15 mouse cellular contexts compared by ENCODE assay signal in genomic region chr13:90722599-90723532, GRCm38 (mm10).
DNase-seq lines count a peak whose midpoint lies in the region; ATAC-seq and TF ChIP-seq lines count a peak whose summit lies in the region.
"Had no signal": no experiment of that assay in that cellular context is flagged by ENCODE, and none has a peak within 500 bp of the region (broad histone marks: within the 10 kb centered on the region; RNA-seq: fewer than 3 reads in every experiment).

No protein-coding gene starts in this region.

- TF ChIP-seq CTCF in lung, embryonic 14.5 days (IDR thresholded peaks at IDR 0.05; ENCODE audit: low read depth) = no peak

- no peak overlapping the region for H3K9ac ChIP-seq in hindbrain, embryonic 15.5 days
- H3K9ac ChIP-seq in hindbrain, embryonic 14.5 days = no peak overlapping the region
- no peak overlapping the region for H3K9ac ChIP-seq in lung, embryonic 14.5 days
- H3K9ac ChIP-seq in embryonic facial prominence, embryonic 14.5 days (ENCODE audit: low read depth, low read length) = no peak overlapping the region
- H3K9ac ChIP-seq in midbrain, embryonic 14.5 days (replicated peaks; ENCODE audit: low read length) = no peak overlapping the region
- H3K9ac ChIP-seq: embryonic facial prominence, embryonic 13.5 days had no signal

- H3K9me3 ChIP-seq in hindbrain, embryonic 15.5 days = no peaks in the 10 kb centered on the region
- H3K9me3 ChIP-seq in hindbrain, embryonic 14.5 days (ENCODE audit: control insufficient read depth, low read length) = no peaks in the 10 kb centered on the region
- H3K9me3 ChIP-seq in lung, embryonic 14.5 days (ENCODE audit: low read depth, low read length) = no peaks in the 10 kb centered on the region
- H3K9me3 ChIP-seq in embryonic facial prominence, embryonic 14.5 days (ENCODE audit: control insufficient read depth, low read length) = no peaks in the 10 kb centered on the region
- H3K9me3 ChIP-seq in midbrain, embryonic 14.5 days (ENCODE audit: control insufficient read depth, low read length) = no peaks in the 10 kb centered on the region
- H3K9me3 ChIP-seq: embryonic facial prominence, embryonic 13.5 days; G1E had no signal

- H3K36me3 ChIP-seq in hindbrain, embryonic 15.5 days = no peaks in the 10 kb centered on the region
- no peaks in the 10 kb centered on the region for H3K36me3 ChIP-seq in hindbrain, embryonic 14.5 days (replicated peaks; ENCODE audit: control insufficient read depth, insufficient read depth)
- no peaks in the 10 kb centered on the region for H3K36me3 ChIP-seq in lung, embryonic 14.5 days (ENCODE audit: insufficient read depth)
- no peaks in the 10 kb centered on the region for H3K36me3 ChIP-seq in embryonic facial prominence, embryonic 14.5 days (ENCODE audit: control insufficient read depth, insufficient read depth, low read length)
- no peaks in the 10 kb centered on the region for H3K36me3 ChIP-seq in midbrain, embryonic 14.5 days (ENCODE audit: control insufficient read depth, insufficient read depth, low read length)
- H3K36me3 ChIP-seq: embryonic facial prominence, embryonic 13.5 days; G1E had no signal

- 61% methylated on average over 8 of the region's 8 CpGs for WGBS in hindbrain, embryonic 15.5 days
- WGBS in hindbrain, embryonic 14.5 days = 64% methylated on average over 8 of the region's 8 CpGs
- 43% methylated on average over 8 of the region's 8 CpGs for WGBS in lung, embryonic 14.5 days
- WGBS in embryonic facial prominence, embryonic 14.5 days = 75% methylated on average over 8 of the region's 8 CpGs
- WGBS in midbrain, embryonic 14.5 days = 77% methylated on average over 8 of the region's 8 CpGs

- H3K4me3 ChIP-seq in hindbrain, embryonic 15.5 days = no peak overlapping the region
- H3K4me3 ChIP-seq in hindbrain, embryonic 14.5 days (replicated peaks; ENCODE audit: low read length) = no peak overlapping the region
- no peak overlapping the region for H3K4me3 ChIP-seq in lung, embryonic 14.5 days (ENCODE audit: low read depth, low read length)
- no peak overlapping the region for H3K4me3 ChIP-seq in embryonic facial prominence, embryonic 14.5 days (ENCODE audit: low read depth, low read length)
- H3K4me3 ChIP-seq in midbrain, embryonic 14.5 days (replicated peaks; ENCODE audit: low read depth, low read length) = no peak overlapping the region
- H3K4me3 ChIP-seq: embryonic facial prominence, embryonic 13.5 days had no signal

- no peak for DNase-seq in hindbrain, embryonic 14.5 days (ENCODE audit: low spot score)
- peak; percentile 84 for DNase-seq in lung, embryonic 14.5 days
- no peak for DNase-seq in lung, postnatal 10 days
- peak; percentile 46 for DNase-seq in embryonic facial prominence, embryonic 14.5 days (ENCODE audit: low spot score)
- DNase-seq in midbrain, embryonic 14.5 days = peak; percentile 15
- DNase-seq in thymus, adult 18-20 months = no peak
- DNase-seq: adrenal gland, postnatal 10 days; cerebellum, postnatal 10 days; gastrocnemius, postnatal 36 days; kidney, adult 2 months; layer of hippocampus, postnatal 36 days had no signal

- no peak overlapping the region for H3K27ac ChIP-seq in hindbrain, embryonic 15.5 days (replicated peaks)
- H3K27ac ChIP-seq in hindbrain, embryonic 14.5 days = no peak overlapping the region
- peak overlapping the region; percentile 46; the same call in 1 of the 2 replicates for H3K27ac ChIP-seq in lung, embryonic 14.5 days (ENCODE audit: low read depth)
- no peak overlapping the region for H3K27ac ChIP-seq in embryonic facial prominence, embryonic 14.5 days (replicated peaks; ENCODE audit: low read depth, low read length)
- no peak overlapping the region for H3K27ac ChIP-seq in midbrain, embryonic 14.5 days (replicated peaks; ENCODE audit: low read depth, low read length)
- H3K27ac ChIP-seq: embryonic facial prominence, embryonic 13.5 days had no signal

- H3K4me2 ChIP-seq in hindbrain, embryonic 15.5 days = no peak overlapping the region
- no peak overlapping the region for H3K4me2 ChIP-seq in hindbrain, embryonic 14.5 days (replicated peaks)
- H3K4me2 ChIP-seq in lung, embryonic 14.5 days = no peak overlapping the region
- H3K4me2 ChIP-seq in embryonic facial prominence, embryonic 14.5 days (ENCODE audit: low read depth, low read length) = no peak overlapping the region
- H3K4me2 ChIP-seq in midbrain, embryonic 14.5 days (ENCODE audit: low read length) = no peak overlapping the region
- H3K4me2 ChIP-seq: embryonic facial prominence, embryonic 13.5 days; heart, embryonic 11.5 days had no signal

- ATAC-seq in hindbrain, embryonic 15.5 days (ENCODE audit: low FRiP score, low read depth) = 0 out of 2 replicates have a peak, but pooled peaks have one; percentile 34
- ATAC-seq in hindbrain, embryonic 14.5 days (ENCODE audit: low FRiP score) = no peak; the same call in 1 of the 2 replicates
- peak; percentile 83 for ATAC-seq in lung, embryonic 14.5 days (ENCODE audit: insufficient read depth)
- no peak for ATAC-seq in embryonic facial prominence, embryonic 14.5 days (ENCODE audit: low read depth)
- no peak for ATAC-seq in midbrain, embryonic 14.5 days (ENCODE audit: low FRiP score, low TSS enrichment)

- H3K4me1 ChIP-seq in hindbrain, embryonic 15.5 days (replicated peaks) = 0 out of 2 replicates have a peak, but pooled peaks cover 2% of the 10 kb centered on the region
- peaks cover 8% of the 10 kb centered on the region for H3K4me1 ChIP-seq in hindbrain, embryonic 14.5 days (replicated peaks; ENCODE audit: control insufficient read depth, insufficient read depth, low read length)
- H3K4me1 ChIP-seq in lung, embryonic 14.5 days (ENCODE audit: insufficient read depth) = peaks cover 21% of the 10 kb centered on the region
- no peaks in the 10 kb centered on the region for H3K4me1 ChIP-seq in embryonic facial prominence, embryonic 14.5 days (ENCODE audit: control insufficient read depth, insufficient read depth, low read length)
- H3K4me1 ChIP-seq in midbrain, embryonic 14.5 days (ENCODE audit: control insufficient read depth, insufficient read depth, low read length) = no peaks in the 10 kb centered on the region

- H3K27me3 ChIP-seq in hindbrain, embryonic 15.5 days = no peaks in the 10 kb centered on the region
- no peaks in the 10 kb centered on the region for H3K27me3 ChIP-seq in hindbrain, embryonic 14.5 days (ENCODE audit: control insufficient read depth, insufficient read depth, low read length)
- no peaks in the 10 kb centered on the region for H3K27me3 ChIP-seq in lung, embryonic 14.5 days (ENCODE audit: insufficient read depth, low read length)
- H3K27me3 ChIP-seq in embryonic facial prominence, embryonic 14.5 days (replicated peaks; ENCODE audit: control insufficient read depth, insufficient read depth, low read length) = no peaks in the 10 kb centered on the region
- H3K27me3 ChIP-seq in midbrain, embryonic 14.5 days (ENCODE audit: control insufficient read depth, insufficient read depth, low read length) = no peaks in the 10 kb centered on the region
- H3K27me3 ChIP-seq: embryonic facial prominence, embryonic 13.5 days had no signal

Comparison
In these comparisons a context has a peak if more than half of its experiments do, and no peak if none do; other contexts are left out.
1. ATAC-seq: peak in hindbrain, embryonic 15.5 days (single experiment) and lung, embryonic 14.5 days (single experiment); none in hindbrain, embryonic 14.5 days (single experiment), embryonic facial prominence, embryonic 14.5 days (single experiment) and midbrain, embryonic 14.5 days (single experiment).
2. DNase-seq: peak in lung, embryonic 14.5 days (single experiment), embryonic facial prominence, embryonic 14.5 days (single experiment) and midbrain, embryonic 14.5 days (single experiment); none in hindbrain, embryonic 14.5 days (single experiment), lung, postnatal 10 days (single experiment) and thymus, adult 18-20 months (0 of 2).